Mouse (Mus musculus) midbrain, embryonic 16.5 days (tissue): ENCODE results near the gene Gtf2ird1. TPM values are rescaled to one million over a fixed set of nuclear protein-coding genes. Genes with fewer than 3 reads are reported as not detected.

Experiments
- ATAC-seq: fragments of 200-750 bp; cut with Nextera tagmentation; 2 replicates; pipeline ENCODE4 v1.8.0; 2017; ENCODE audit warnings: moderate TSS enrichment
- H3K27ac ChIP-seq: fragments of 300-500 bp; sonication (generic); 2 replicates; pipeline ENCODE4 v1.5.1; 2014; ENCODE audit warnings: mild to moderate bottlenecking, low read length, mixed read lengths
- H3K27me3 ChIP-seq: fragments of 300-500 bp; sonication (generic); 2 replicates; pipeline ENCODE4 v1.6.1; 2014; ENCODE audit warnings: low read depth, low read length, mixed read lengths; ENCODE audit not compliant: control insufficient read depth, insufficient read depth
- H3K36me3 ChIP-seq: fragments of 300-500 bp; sonication (generic); 2 replicates; pipeline ENCODE4 v1.6.1; 2014; ENCODE audit warnings: mild to moderate bottlenecking, low read length, moderate library complexity, mixed read lengths; ENCODE audit not compliant: control insufficient read depth, insufficient read depth
- H3K4me1 ChIP-seq: fragments of 300-500 bp; sonication (generic); 2 replicates; pipeline ENCODE4 v1.6.1; 2014; ENCODE audit warnings: mild to moderate bottlenecking, low read length, mixed read lengths; ENCODE audit not compliant: control insufficient read depth, insufficient read depth
- H3K4me2 ChIP-seq: fragments of 300-500 bp; sonication (generic); 2 replicates; pipeline ENCODE4 v1.6.1; 2014; ENCODE audit warnings: mild to moderate bottlenecking, low read length, mixed read lengths
- H3K4me3 ChIP-seq: fragments of 300-500 bp; sonication (generic); 2 replicates; pipeline ENCODE4 v1.5.1; 2014; ENCODE audit warnings: low read depth, mild to moderate bottlenecking, low read length, moderate library complexity, mixed read lengths
- H3K9ac ChIP-seq: fragments of 300-500 bp; sonication (generic); 2 replicates; pipeline ENCODE4 v1.6.1; 2014; ENCODE audit warnings: low read depth, low read length, mixed read lengths
- H3K9me3 ChIP-seq: fragments of 300-500 bp; sonication (generic); replicated peaks from 2 replicates; pipeline ENCODE4 v1.6.1; 2014; ENCODE audit warnings: mild to moderate bottlenecking, low read length, mixed read lengths; ENCODE audit not compliant: control insufficient read depth, poor library complexity, severe bottlenecking
- WGBS: fragments of 180-500 bp; shearing (Covaris S2); extraction: QIAGEN DNeasy Blood & Tissue Kit; methylation state at CpG from one replicate; pipeline ENCODE4 v1.1.7; 2014; 5-methylcytosine and 5-hydroxymethylcytosine counted together
- polyA plus RNA-seq: library from polyadenylated mRNA; unstranded; fragments of >200 nt; fragmentation: Nextera tagmentation; extraction: Ambion mirVana; gene quantifications from 2 replicates; pipeline ENCODE4 v1.2.1, GENCODE M21; 2015

The Gtf2ird1 gene
- polyA plus RNA-seq, 1 experiment from 2014 or later, result 74.3 TPM

GRCm38 (mm10) chr5:134492956-134493355, 36.4 kb upstream of the Gtf2ird1 start:
- Histone ChIP-seq H3K9me3 (no peaks in the 10 kb centered on the region), H3K4me3 (no peak overlapping the region), H3K27me3 (no peaks in the 10 kb centered on the region), H3K9ac (no peak overlapping the region), H3K27ac (no peak overlapping the region), H3K4me2 (no peak overlapping the region), H3K4me1 (no peaks in the 10 kb centered on the region), H3K36me3 (peaks cover 50% of the 10 kb centered on the region)
- 97% methylated on average over 4 of the region's 4 CpGs for WGBS
- ATAC-seq, result no peak

GRCm38 (mm10) chr5:134491712-134492417, 35.3 kb upstream of the Gtf2ird1 start:
- peaks cover 39% of the 10 kb centered on the region for H3K36me3 ChIP-seq
- H3K27ac ChIP-seq, result no peak overlapping the region
- no peaks in the 10 kb centered on the region for H3K9me3 ChIP-seq
- WGBS, result 27% methylated on average over 18 of the region's 18 CpGs
- no peak overlapping the region for H3K9ac ChIP-seq
- no peaks in the 10 kb centered on the region for H3K27me3 ChIP-seq
- no peak overlapping the region for H3K4me3 ChIP-seq
- ATAC-seq, result no peak
- H3K4me2 ChIP-seq, result no peak overlapping the region
- H3K4me1 ChIP-seq, result no peaks in the 10 kb centered on the region

- peaks cover 35% of the 10 kb centered on the region for H3K36me3 ChIP-seq
These were observed 34.7 kb upstream of the Gtf2ird1 start for GRCm38 (mm10) chr5:134491206-134491605.

GRCm38 (mm10) chr5:134490465-134490864, 33.9 kb upstream of the Gtf2ird1 start:
- ATAC-seq, result no peak
- H3K27ac ChIP-seq, result no peak overlapping the region
- H3K4me2 ChIP-seq, result no peak overlapping the region
- no peaks in the 10 kb centered on the region for H3K9me3 ChIP-seq
- whole genome bisulfite sequencing, result 86% methylated on average over 12 of the region's 12 CpGs
- H3K27me3 ChIP-seq, result no peaks in the 10 kb centered on the region
- H3K36me3 ChIP-seq, result peaks cover 28% of the 10 kb centered on the region
- no peak overlapping the region for H3K9ac ChIP-seq
- H3K4me1 ChIP-seq, result no peaks in the 10 kb centered on the region
- no peak overlapping the region for H3K4me3 ChIP-seq

More at GRCm38 (mm10) chr5:134491206-134491605, 34.7 kb upstream of the Gtf2ird1 start:
- Histone ChIP-seq H3K4me3 (no peak overlapping the region), H3K4me2 (no peak overlapping the region), H3K27ac (no peak overlapping the region), H3K9ac (no peak overlapping the region), H3K9me3 (no peaks in the 10 kb centered on the region), H3K4me1 (no peaks in the 10 kb centered on the region), H3K27me3 (no peaks in the 10 kb centered on the region)
- no peak for ATAC-seq
- WGBS, result 89% methylated on average over 2 of the region's 2 CpGs

GRCm38 (mm10) chr5:134489583-134489982, 33.1 kb upstream of the Gtf2ird1 start:
- WGBS, result 29% methylated on average over 9 of the region's 9 CpGs
- H3K27me3 ChIP-seq, result no peaks in the 10 kb centered on the region
- peaks cover 22% of the 10 kb centered on the region for H3K36me3 ChIP-seq
- H3K4me3 ChIP-seq, result no peak overlapping the region
- no peak overlapping the region for H3K9ac ChIP-seq
- H3K4me1 ChIP-seq, result no peaks in the 10 kb centered on the region
- no peak overlapping the region for H3K4me2 ChIP-seq
- no peak overlapping the region; the same call in 1 of the 2 replicates for H3K27ac ChIP-seq
- H3K9me3 ChIP-seq, result no peaks in the 10 kb centered on the region
- ATAC-seq, result no peak

GRCm38 (mm10) chr5:134488596-134488995, 32.1 kb upstream of the Gtf2ird1 start:
- 94% methylated on average over 4 of the region's 4 CpGs for WGBS
- Histone ChIP-seq H3K9me3 (no peaks in the 10 kb centered on the region), H3K4me2 (no peak overlapping the region), H3K27ac (no peak overlapping the region), H3K9ac (no peak overlapping the region), H3K4me3 (no peak overlapping the region), H3K4me1 (no peaks in the 10 kb centered on the region), H3K27me3 (no peaks in the 10 kb centered on the region), H3K36me3 (peaks cover 19% of the 10 kb centered on the region)
- no peak for ATAC-seq

GRCm38 (mm10) chr5:134488042-134488441, 31.5 kb upstream of the Gtf2ird1 start:
- ATAC-seq, result no peak
- no peaks in the 10 kb centered on the region for H3K9me3 ChIP-seq
- peak overlapping the region; percentile 5; the same call in 1 of the 2 replicates for H3K27ac ChIP-seq
- no peaks in the 10 kb centered on the region for H3K27me3 ChIP-seq
- H3K4me1 ChIP-seq, result no peaks in the 10 kb centered on the region
- peaks cover 15% of the 10 kb centered on the region for H3K36me3 ChIP-seq
- no peak overlapping the region for H3K9ac ChIP-seq
- no peak overlapping the region for H3K4me2 ChIP-seq
- no peak overlapping the region for H3K4me3 ChIP-seq
- WGBS, result 74% methylated on average over 10 of the region's 10 CpGs

GRCm38 (mm10) chr5:134485900-134486665, 29.6 kb upstream of the Gtf2ird1 start:
- H3K9ac ChIP-seq, result no peak overlapping the region
- H3K9me3 ChIP-seq, result no peaks in the 10 kb centered on the region
- 62% methylated on average over 13 of the region's 13 CpGs for WGBS

GRCm38 (mm10) chr5:134485183-134485730, 28.7 kb upstream of the Gtf2ird1 start:
- no peak overlapping the region for H3K4me3 ChIP-seq
- no peaks in the 10 kb centered on the region for H3K27me3 ChIP-seq
- H3K9me3 ChIP-seq, result no peaks in the 10 kb centered on the region
- no peak overlapping the region for H3K27ac ChIP-seq
- no peak overlapping the region for H3K4me2 ChIP-seq
- ATAC-seq, result peak; percentile 9; the same call in 1 of the 2 replicates
- H3K4me1 ChIP-seq, result no peaks in the 10 kb centered on the region
- peaks cover 8% of the 10 kb centered on the region for H3K36me3 ChIP-seq
- 82% methylated on average over 7 of the region's 7 CpGs for WGBS
- H3K9ac ChIP-seq, result no peak overlapping the region

More at GRCm38 (mm10) chr5:134485900-134486665, 29.6 kb upstream of the Gtf2ird1 start:
- ATAC-seq, result peak; percentile 65
- Histone ChIP-seq H3K4me3 (no peak overlapping the region), H3K4me2 (no peak overlapping the region), H3K27me3 (no peaks in the 10 kb centered on the region), H3K36me3 (peaks cover 12% of the 10 kb centered on the region), H3K27ac (no peak overlapping the region), H3K4me1 (no peaks in the 10 kb centered on the region)
